Mouse (Mus musculus) MEL (cell line): ENCODE data around the gene Mrps27. TPM values are rescaled to one million over a fixed set of nuclear protein-coding genes. Genes with fewer than 3 reads are reported as not detected.

Source experiments
- DNase-seq: peaks from one replicate; pipeline ENCODE4 v3.0.0; 2011; ENCODE audit warnings: low read depth, low spot score
- H3K27ac ChIP-seq: 2 replicates; pipeline ENCODE4 v1.5.1; 2012; ENCODE audit warnings: low read depth, mild to moderate bottlenecking, control low read depth, low read length, moderate library complexity; ENCODE audit not compliant: control insufficient read depth
- H3K27me3 ChIP-seq, 2 experiments: fragments of 150-350 bp in 1 of 2; sonication (generic) in 1 of 2; 2 replicates each; pipeline ENCODE4 v1.6.1; 2012; ENCODE audit warnings: low read length in 2 of 2, mild to moderate bottlenecking in 2 of 2, improper control_type of control experiment in 1 of 2, moderate library complexity in 1 of 2; ENCODE audit not compliant: insufficient read depth in 2 of 2, control insufficient read depth in 1 of 2
- H3K36me3 ChIP-seq, 2 experiments: 2 replicates each; pipeline ENCODE4 v1.6.1; 2012 to 2014; ENCODE audit warnings: low read length in 2 of 2, improper control_type of control experiment in 1 of 2, inconsistent platforms in 1 of 2, mild to moderate bottlenecking in 1 of 2; ENCODE audit not compliant: insufficient read depth in 2 of 2, control insufficient read depth in 1 of 2
- H3K4me1 ChIP-seq, 2 experiments: fragments of 150-350 bp in 1 of 2; sonication (generic) in 1 of 2; 2 replicates each; pipeline ENCODE4 v1.6.1; 2012; ENCODE audit warnings: low read length in 2 of 2, improper control_type of control experiment in 1 of 2, mild to moderate bottlenecking in 1 of 2; ENCODE audit not compliant: insufficient read depth in 2 of 2, control insufficient read depth in 1 of 2
- H3K4me3 ChIP-seq, 2 experiments: fragments of 150-350 bp in 1 of 2; sonication (generic) in 1 of 2; 2 replicates each; pipeline ENCODE4 v1.5.1; 2012; ENCODE audit warnings: low read depth in 2 of 2, low read length in 2 of 2, mild to moderate bottlenecking in 2 of 2, moderate library complexity in 2 of 2, control low read depth in 1 of 2, improper control_type of control experiment in 1 of 2; ENCODE audit not compliant: control insufficient read depth in 1 of 2, insufficient read depth in 1 of 2
- H3K79me2 ChIP-seq: 2 replicates; pipeline ENCODE4 v1.6.1; 2012; ENCODE audit warnings: mild to moderate bottlenecking, low read length, moderate library complexity; ENCODE audit not compliant: control insufficient read depth, poor library complexity, insufficient read depth
- H3K9ac ChIP-seq: 2 replicates; pipeline ENCODE4 v1.6.1; 2012; ENCODE audit warnings: low read depth, mild to moderate bottlenecking, control low read depth, low read length, moderate library complexity; ENCODE audit not compliant: control insufficient read depth, poor library complexity, severe bottlenecking
- H3K9me3 ChIP-seq: fragments of 150-350 bp; sonication (generic); replicated peaks from 2 replicates; pipeline ENCODE4 v1.6.1; 2012; ENCODE audit warnings: mild to moderate bottlenecking, low read length, improper control_type of control experiment, moderate library complexity; ENCODE audit not compliant: insufficient read depth
- CHD2 ChIP-seq: IDR thresholded peaks from 2 replicates; pipeline ENCODE4 v1.6.1; 2011; ENCODE audit warnings: low read length, improper control_type of control experiment
- CTCF ChIP-seq, 3 experiments: IDR thresholded peaks in 2 of 3; conservative IDR thresholded peaks in 1 of 3; 2 replicates each; pipeline ENCODE4 v1.5.1; 2011 to 2012; ENCODE audit warnings: low read length in 3 of 3, low read depth in 2 of 3, mild to moderate bottlenecking in 2 of 3, improper control_type of control experiment in 1 of 3, inconsistent platforms in 1 of 3, mixed read lengths in 1 of 3, moderate library complexity in 1 of 3; ENCODE audit not compliant: control insufficient read depth in 1 of 3, insufficient read depth in 1 of 3, poor library complexity in 1 of 3, severe bottlenecking in 1 of 3
- EP300 ChIP-seq, 2 experiments: IDR thresholded peaks; 2 replicates each; pipeline ENCODE4 v1.6.1; 2011; ENCODE audit warnings: improper control_type of control experiment in 2 of 2, low read length in 2 of 2, low read depth in 1 of 2, mild to moderate bottlenecking in 1 of 2
- GABPA ChIP-seq: IDR thresholded peaks from 2 replicates; pipeline ENCODE4 v1.6.1; 2012; ENCODE audit warnings: low read depth, mild to moderate bottlenecking, inconsistent platforms, low read length, improper control_type of control experiment, moderate library complexity
- MAFK ChIP-seq: IDR thresholded peaks from 2 replicates; pipeline ENCODE4 v1.6.1; 2011; ENCODE audit warnings: low read depth, mild to moderate bottlenecking, low read length, improper control_type of control experiment, borderline replicate concordance
- RAD21 ChIP-seq: IDR thresholded peaks from 2 replicates; pipeline ENCODE4 v1.6.1; 2011; ENCODE audit warnings: mild to moderate bottlenecking, low read depth, low read length, improper control_type of control experiment
- RCOR1 ChIP-seq: IDR thresholded peaks from 2 replicates; pipeline ENCODE4 v1.6.1; 2012; ENCODE audit warnings: low read depth, mild to moderate bottlenecking, inconsistent platforms, low read length, improper control_type of control experiment
- ZKSCAN1 ChIP-seq: IDR thresholded peaks from 2 replicates; pipeline ENCODE4 v1.6.1; 2012; ENCODE audit warnings: low read depth, mild to moderate bottlenecking, inconsistent platforms, low read length, improper control_type of control experiment, moderate library complexity
- ZNF384 ChIP-seq: IDR thresholded peaks from 2 replicates; pipeline ENCODE4 v1.6.1; 2012; ENCODE audit warnings: low read depth, mild to moderate bottlenecking, inconsistent platforms, low read length, improper control_type of control experiment
- polyA plus RNA-seq, 2 experiments: library from polyadenylated mRNA; stranded (reverse) in 1 of 2; unstranded in 1 of 2; fragments of >175 nt in 1 of 2; fragments of >200 nt in 1 of 2; gene quantifications; 2 replicates each; pipeline versions ENCODE4 v1.2.1 to v1.2.4; 2012; ENCODE audit warnings: low replicate concordance in 2 of 2, low read depth in 1 of 2; ENCODE audit not compliant: insufficient read length in 2 of 2, insufficient read depth in 1 of 2, missing spikeins in 1 of 2
- total RNA-seq: library from RNA; depleted of rRNA; stranded (reverse); fragments of 300-350 nt; gene quantifications from 2 replicates; pipeline ENCODE4 v1.2.3, GENCODE M21; 2012; rRNA removed

Gene Mrps27
- total and polyA plus RNA-seq, 3 experiments = 27.9 to 44.1 TPM; not detected in 1

DNA sequence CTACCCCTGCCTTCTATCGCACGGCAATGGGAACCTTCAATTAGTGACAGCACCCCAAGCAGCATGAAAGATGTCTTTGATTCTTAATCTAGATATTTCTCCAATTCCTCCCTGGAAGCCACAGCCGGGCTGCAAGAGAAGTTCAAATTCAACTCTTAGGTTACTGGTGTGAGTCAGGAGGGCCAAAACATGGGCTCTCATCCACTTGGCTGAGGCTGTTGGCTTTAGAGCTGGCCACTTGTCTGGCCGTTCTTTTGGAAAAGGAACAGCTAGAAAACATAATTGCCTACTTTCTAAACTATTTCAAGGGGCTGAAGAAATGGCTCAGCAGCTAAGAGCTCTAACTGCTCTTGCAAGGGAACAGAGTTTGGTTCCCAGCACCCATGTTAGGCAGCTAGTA, 120.0 kb downstream of the Mrps27 start:
- TF ChIP-seq EP300 (IDR thresholded peaks at IDR 0.05; ENCODE audit: low read depth in 1 of 2, low read length in 2 of 2) (no peak), MAFK (no peak), ZKSCAN1 (no peak), RCOR1 (no peak), RAD21 (no peak), ZNF384 (no peak), GABPA (no peak), CTCF (IDR thresholded peaks at IDR 0.05 in 2 of 3, conservative IDR thresholded peaks at IDR 0.05 in 1 of 3; ENCODE audit: control insufficient read depth in 1 of 3, insufficient read depth in 1 of 3, low read depth in 2 of 3, low read length in 3 of 3, poor library complexity in 1 of 3, severe bottlenecking in 1 of 3) (no peak), CHD2 (no peak)
- no peaks in the 10 kb centered on the region for H3K36me3 ChIP-seq

More for the DNA sequence above, 120.0 kb downstream of the Mrps27 start:
- no peak overlapping the region for H3K27ac ChIP-seq
- H3K79me2 ChIP-seq = no peaks in the 10 kb centered on the region
- no peak overlapping the region for H3K9ac ChIP-seq
- H3K27me3 ChIP-seq = no peaks in the 10 kb centered on the region
- no peaks in the 10 kb centered on the region for H3K9me3 ChIP-seq
- no peak for DNase-seq
- H3K4me3 ChIP-seq = no peak overlapping the region
- no peaks in the 10 kb centered on the region for H3K4me1 ChIP-seq

Other genes starting within 250 kb of the Mrps27 start
- gene Zfp366, start 160.0 kb upstream of the Mrps27 start, total RNA-seq = not detected in 2 replicates
- gene Zfp366, start 160.0 kb upstream of the Mrps27 start, polyA plus RNA-seq = not detected
- gene Ptcd2, start 81 bp upstream of the Mrps27 start, total RNA-seq = 42.6 and 42.9 TPM in 2 replicates
- gene Ptcd2, start 81 bp upstream of the Mrps27 start, polyA plus RNA-seq = 10 to 100 TPM in 1 of 2 experiments, not detected in 1; 55.3 TPM
- gene Map1b, start 171.8 kb downstream of the Mrps27 start, total RNA-seq = not detected in 2 replicates
- gene Map1b, start 171.8 kb downstream of the Mrps27 start, polyA plus RNA-seq = not detected